Mouse (Mus musculus) lung, postnatal 0 days (tissue): Measurements from ENCODE around the gene Gm14409.
"Not testable (repeated sequence)": the region's sequence is repeated elsewhere in the genome, so short reads cannot be mapped to it uniquely, and the experiment has no call there.

Experiments used
- CTCF ChIP-seq: IDR thresholded peaks from 2 replicates; pipeline ENCODE4 v1.5.1; 2016; ENCODE audit warnings: antibody characterized with exemption, mild to moderate bottlenecking
- EP300 ChIP-seq: IDR thresholded peaks from 2 replicates; pipeline ENCODE4 v1.6.1; 2016; ENCODE audit warnings: antibody characterized with exemption, mild to moderate bottlenecking, control low read depth

DNA sequence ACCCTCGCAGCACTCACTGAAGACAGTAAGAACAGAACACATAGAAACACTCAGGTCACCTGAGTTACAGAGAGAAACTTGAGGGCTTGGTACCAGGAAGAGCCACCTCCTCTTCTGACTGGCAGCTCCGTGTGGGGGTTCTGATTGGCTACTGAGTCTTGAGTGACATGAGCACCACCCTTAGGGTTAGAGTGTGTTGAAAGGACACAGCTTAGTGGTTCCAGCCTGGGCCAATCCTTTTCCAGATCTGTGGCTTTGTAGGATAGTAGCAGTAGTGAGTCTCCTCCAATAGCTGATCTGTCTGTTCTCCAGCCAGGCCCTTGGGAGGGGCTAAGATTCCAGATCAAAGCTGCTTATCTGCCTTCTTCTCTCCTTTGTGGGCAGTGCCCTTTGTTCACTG is 10.9 kb upstream of the Gm14409 start:
- TF ChIP-seq CTCF, EP300: not testable (repeated sequence)
